Mouse (Mus musculus): ENCODE results near the gene Tmcc3.

The Tmcc3 gene

GRCm38 (mm10) chr10:94622828-94623227 is 311.1 kb downstream of the Tmcc3 start:
- no peak for DNase-seq (ENCODE audit: low read depth in 1 of 2, low spot score in 2 of 2)

DNA sequence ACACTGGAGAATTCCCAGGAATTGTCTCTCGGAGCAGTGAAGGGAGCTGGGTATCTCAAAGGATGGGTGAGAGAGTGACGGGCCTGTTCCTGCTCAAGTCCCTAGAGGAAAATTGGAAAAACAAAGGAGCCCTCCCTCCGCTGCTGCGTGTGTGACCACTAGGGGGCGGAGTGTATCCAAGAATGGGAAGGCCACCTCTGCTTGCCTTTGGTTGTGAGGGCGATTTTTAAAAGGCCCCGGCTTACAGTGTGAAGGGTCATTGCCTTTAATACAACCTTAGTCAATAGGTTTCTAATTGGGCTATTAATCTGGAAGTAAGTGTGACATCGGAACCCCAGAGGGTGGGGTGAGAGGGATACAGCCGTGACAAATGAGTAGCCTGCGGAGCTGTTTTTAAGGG is 311.9 kb downstream of the Tmcc3 start:
- peak in 1 of 2 experiments; percentile 44 for DNase-seq (ENCODE audit: low read depth in 1 of 2, low spot score in 2 of 2)

DNA sequence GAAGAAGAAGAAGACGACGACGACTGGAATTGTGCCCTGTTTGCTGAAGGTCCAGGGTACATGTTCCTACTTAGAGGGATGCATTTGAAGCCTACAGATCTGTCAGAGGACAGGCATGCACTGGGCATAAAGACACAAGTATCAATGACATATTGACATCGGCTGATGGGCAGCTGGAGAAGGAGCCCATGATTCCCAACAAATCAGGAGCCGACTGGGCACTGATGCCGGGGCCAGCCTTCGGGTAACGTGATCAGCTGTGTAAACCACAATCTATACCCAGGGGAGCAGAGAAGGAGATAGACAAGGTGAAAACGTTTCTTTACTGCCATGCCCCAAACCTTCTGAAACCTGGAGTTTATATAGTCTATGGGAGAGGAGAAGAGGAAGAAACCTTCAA is 313.3 kb downstream of the Tmcc3 start:
- no peak for DNase-seq (ENCODE audit: low read depth in 1 of 2, low spot score in 2 of 2)

DNA sequence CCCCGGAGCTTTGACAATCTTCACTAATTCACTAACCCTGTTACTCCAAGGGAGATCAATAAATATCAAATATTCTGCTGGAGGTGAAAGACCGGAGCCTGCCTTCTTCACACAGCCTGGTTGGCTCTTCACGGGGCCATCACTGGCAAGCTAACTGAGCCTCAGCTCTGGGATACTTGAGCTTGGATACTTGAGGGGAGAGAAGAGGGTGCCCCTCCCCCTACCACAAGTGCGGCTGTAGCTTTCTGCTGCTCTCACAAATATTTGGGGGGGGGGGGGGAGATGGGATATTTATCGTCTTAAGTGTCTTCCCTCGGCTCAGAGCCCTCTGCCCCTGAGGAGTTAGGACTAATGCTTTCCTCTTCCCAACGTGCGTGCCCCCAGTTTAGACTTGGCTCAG is 313.9 kb downstream of the Tmcc3 start:
- no peak for DNase-seq (ENCODE audit: low read depth in 1 of 2, low spot score in 2 of 2)

DNA sequence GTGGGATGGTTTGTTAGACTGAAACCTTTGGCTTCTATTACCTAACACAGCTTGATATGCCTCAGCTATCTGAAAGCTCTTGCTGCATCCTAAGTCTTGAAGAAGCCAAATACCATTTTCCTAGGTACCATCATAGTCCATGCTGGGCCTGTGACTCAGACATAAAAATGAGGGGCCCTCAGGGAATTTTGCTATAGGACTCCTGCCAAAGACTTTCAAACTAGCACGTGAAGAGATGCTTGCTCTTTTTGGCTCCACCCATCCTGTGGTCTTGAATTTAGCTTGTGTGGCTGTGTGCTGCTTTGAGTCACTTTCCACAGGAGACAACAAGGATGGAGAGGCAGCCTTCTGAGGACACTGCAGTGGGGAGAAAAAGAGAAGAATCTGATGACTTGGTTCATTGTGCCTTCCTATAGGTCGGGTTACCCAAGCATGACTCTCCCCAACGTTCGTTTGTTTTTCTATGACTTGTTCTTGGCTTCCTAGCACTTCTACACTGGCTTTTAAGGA is 319.1 kb downstream of the Tmcc3 start:
- no peak for DNase-seq (ENCODE audit: low read depth in 1 of 2, low spot score in 2 of 2)

DNA sequence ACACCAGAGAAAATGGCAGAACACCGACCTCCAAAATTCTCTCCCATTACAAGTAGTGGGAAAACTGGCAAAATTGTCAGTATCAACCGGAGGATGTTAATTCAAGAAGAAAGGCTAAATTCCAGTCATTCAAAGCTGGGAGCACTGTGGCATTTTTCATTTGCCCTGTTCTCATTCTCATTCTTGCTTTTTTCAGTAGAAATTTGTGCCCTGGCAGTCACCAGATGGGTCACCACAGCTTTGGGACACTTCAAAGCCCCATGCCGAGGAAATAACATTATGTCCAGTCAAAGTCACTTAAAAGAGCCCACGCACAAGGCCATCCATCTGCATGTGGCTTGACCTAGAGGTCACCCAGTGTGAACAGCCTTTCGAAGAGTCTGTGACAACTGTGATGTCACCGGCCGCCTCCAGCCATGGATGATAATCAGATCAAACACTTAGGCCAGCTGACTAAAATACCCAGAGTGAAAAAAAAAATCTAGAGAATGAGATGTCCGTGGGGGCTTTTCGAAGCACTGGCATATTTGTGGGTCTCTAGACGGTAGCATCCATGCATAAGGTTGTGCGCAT is 319.9 kb downstream of the Tmcc3 start:
- DNase-seq (ENCODE audit: low read depth in 1 of 2, low spot score in 2 of 2), result no peak

- DNase-seq (ENCODE audit: low read depth in 1 of 2, low spot score in 2 of 2), result no peak
Observed at GRCm38 (mm10) chr10:94632245-94632644, 320.5 kb downstream of the Tmcc3 start.

- no peak for DNase-seq (ENCODE audit: low read depth in 1 of 2, low spot score in 2 of 2)
Observed at GRCm38 (mm10) chr10:94638599-94638998, 326.9 kb downstream of the Tmcc3 start.

GRCm38 (mm10) chr10:94639281-94639680 is 327.5 kb downstream of the Tmcc3 start:
- peak in 1 of 2 experiments; percentile 35 for DNase-seq (ENCODE audit: low read depth in 1 of 2, low spot score in 2 of 2)

- no peak for DNase-seq (ENCODE audit: low read depth in 1 of 2, low spot score in 2 of 2)
Observed at GRCm38 (mm10) chr10:94640067-94640466, 328.3 kb downstream of the Tmcc3 start.
